Mouse (Mus musculus) right cerebral cortex, adult 2 months (tissue): ENCODE measurements around the gene Zfp691.

Source experiments
- DNase-seq, 2 experiments: peaks; one replicate each; pipeline ENCODE4 v3.0.0; 2021 to 2022; ENCODE audit warnings: low spot score in 2 of 2

Gene Zfp691

DNA sequence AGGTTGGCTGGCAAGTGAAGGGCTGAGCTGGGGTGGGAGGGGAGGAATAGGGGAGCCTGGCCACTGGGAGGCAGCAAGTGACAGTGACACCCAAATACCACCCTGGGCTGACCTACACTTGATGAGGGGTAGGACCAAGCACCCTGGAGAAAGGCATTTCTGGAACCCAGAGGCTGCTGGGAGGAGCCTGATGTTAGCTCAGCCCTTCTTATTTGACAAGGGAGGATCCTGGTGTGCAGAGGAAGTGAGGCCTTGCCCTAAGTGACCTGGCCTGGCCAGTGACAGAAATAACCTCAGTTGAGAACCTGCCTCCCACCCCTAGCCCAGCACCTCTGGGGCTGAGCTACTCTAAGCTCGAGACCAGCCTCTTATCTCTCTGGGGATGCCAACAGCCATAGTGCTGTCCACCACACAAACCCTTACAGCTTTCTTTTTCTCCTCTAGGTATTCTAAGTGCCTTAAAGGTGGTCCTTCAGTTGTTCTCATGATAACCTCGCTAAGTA lies 49.2 kb downstream of the Zfp691 start:
- DNase-seq, result no peak

DNA sequence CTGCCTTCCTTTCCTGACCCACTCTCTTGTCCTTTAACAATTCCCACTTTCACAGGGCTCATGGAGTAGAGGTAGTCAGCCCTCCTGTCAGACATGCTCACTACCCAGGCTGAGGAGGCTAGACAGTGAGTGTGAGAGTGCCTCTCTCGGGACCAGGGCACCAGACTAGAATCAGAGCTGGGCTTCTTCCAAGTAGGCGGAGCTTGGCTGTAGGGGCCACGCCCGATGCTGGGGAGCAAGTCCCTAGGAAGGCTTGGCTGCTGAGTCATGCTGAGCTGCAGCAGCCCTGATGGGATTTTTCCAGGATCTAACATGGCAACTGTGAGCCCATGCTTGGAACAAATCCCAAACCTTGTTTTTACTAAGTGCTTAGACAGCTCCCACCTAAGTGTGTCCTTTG lies 52.7 kb downstream of the Zfp691 start:
- DNase-seq, result peak; percentile 50 to 51

DNA sequence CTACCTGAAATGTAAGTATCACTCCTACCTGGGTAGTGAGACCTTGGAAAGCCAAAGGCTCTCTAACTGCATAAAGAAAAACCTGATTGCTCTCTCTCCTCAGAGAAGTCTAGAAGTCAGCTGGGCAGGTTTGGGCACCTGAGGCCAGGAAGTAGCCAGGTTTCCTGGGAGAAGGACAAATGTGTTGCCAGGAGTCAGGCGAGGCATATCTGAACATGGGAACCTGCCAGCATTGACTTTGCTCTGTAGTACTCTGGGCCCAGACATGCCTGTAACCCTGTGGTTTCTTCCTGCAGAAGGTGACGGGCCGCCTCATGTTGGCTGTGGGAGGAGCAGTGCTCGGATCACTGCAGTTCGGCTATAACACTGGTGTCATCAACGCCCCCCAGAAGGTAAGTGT lies 53.9 kb downstream of the Zfp691 start:
- DNase-seq, result no peak
